Mouse (Mus musculus) lung, embryonic 16.5 days (tissue): Measurements from ENCODE around the gene Drap1. TPM values are rescaled to one million over a fixed set of nuclear protein-coding genes. Genes with fewer than 3 reads are reported as not detected.
A peak's percentile ranks its signal among the peaks of the same experiment; 100 is the strongest.

ENCODE experiments used
- ATAC-seq: fragments of 200-750 bp; cut with Nextera tagmentation; 2 replicates; pipeline ENCODE4 v1.8.0; 2017; ENCODE audit warnings: low read depth, mild to moderate bottlenecking, moderate library complexity
- H3K27ac ChIP-seq: fragments of 300-500 bp; sonication (generic); 2 replicates; pipeline ENCODE4 v1.5.1; 2014; ENCODE audit warnings: mild to moderate bottlenecking, control low read depth, low read length
- H3K27me3 ChIP-seq: fragments of 300-500 bp; sonication (generic); 2 replicates; pipeline ENCODE4 v1.6.1; 2014; ENCODE audit warnings: low read depth, low read length, mixed read lengths; ENCODE audit not compliant: control insufficient read depth, insufficient read depth
- H3K36me3 ChIP-seq: fragments of 300-500 bp; sonication (generic); 2 replicates; pipeline ENCODE4 v1.6.1; 2014; ENCODE audit warnings: low read length; ENCODE audit not compliant: control insufficient read depth, insufficient read depth
- H3K4me1 ChIP-seq: fragments of 300-500 bp; sonication (generic); replicated peaks from 2 replicates; pipeline ENCODE4 v1.6.1; 2014; ENCODE audit warnings: low read length, mixed read lengths; ENCODE audit not compliant: control insufficient read depth, insufficient read depth
- H3K4me2 ChIP-seq: fragments of 300-500 bp; sonication (generic); 2 replicates; pipeline ENCODE4 v1.6.1; 2014; ENCODE audit warnings: low read depth, low read length, control low read depth
- H3K4me3 ChIP-seq: fragments of 300-500 bp; sonication (generic); 2 replicates; pipeline ENCODE4 v1.5.1; 2014; ENCODE audit warnings: mild to moderate bottlenecking, low read length, control low read depth
- H3K9ac ChIP-seq: fragments of 300-500 bp; sonication (generic); 2 replicates; pipeline ENCODE4 v1.6.1; 2014; ENCODE audit warnings: low read length, control low read depth
- H3K9me3 ChIP-seq: fragments of 300-500 bp; sonication (generic); 2 replicates; pipeline ENCODE4 v1.6.1; 2016; ENCODE audit warnings: low read length; ENCODE audit not compliant: control insufficient read depth
- WGBS: fragments of 180-500 bp; shearing (Covaris S2); extraction: QIAGEN DNeasy Blood & Tissue Kit; methylation state at CpG from one replicate; pipeline ENCODE4 v1.1.7; 2014; 5-methylcytosine and 5-hydroxymethylcytosine counted together
- polyA plus RNA-seq: library from polyadenylated mRNA; unstranded; fragments of >200 nt; fragmentation: Nextera tagmentation; extraction: Ambion mirVana; gene quantifications from 2 replicates; pipeline ENCODE4 v1.2.1, GENCODE M21; 2015

Drap1 gene
- polyA plus RNA-seq, 1 experiment from 2014 or later: 265 TPM

DNA sequence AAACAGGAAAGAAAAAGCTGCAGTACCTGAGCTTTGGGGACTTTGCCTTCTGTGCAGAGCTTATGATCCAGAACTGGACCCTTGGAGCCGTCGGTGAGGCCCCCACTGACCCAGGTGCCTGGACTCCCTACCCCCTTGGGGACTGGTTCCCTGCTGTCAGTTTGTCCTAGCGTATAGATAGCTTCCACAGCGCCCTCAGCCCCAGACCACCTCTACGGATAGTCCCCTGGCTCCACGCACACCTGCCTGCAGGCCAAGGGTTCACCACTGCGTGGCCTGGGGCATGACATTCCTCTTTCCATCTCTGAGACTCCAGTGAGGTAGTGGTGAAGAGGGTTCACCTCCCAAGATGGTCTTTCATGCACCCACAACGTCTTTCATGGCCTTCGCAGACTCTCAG lies 38.4 kb upstream of the Drap1 start:
- Histone ChIP-seq H3K4me3 (no peak overlapping the region), H3K27ac (no peak overlapping the region), H3K36me3 (peaks cover 25% of the 10 kb centered on the region), H3K4me1 (peaks cover 22% of the 10 kb centered on the region), H3K27me3 (0 out of 2 replicates have a peak, but pooled peaks cover 3% of the 10 kb centered on the region), H3K4me2 (no peak overlapping the region), H3K9me3 (no peaks in the 10 kb centered on the region), H3K9ac (no peak overlapping the region)
- no peak for ATAC-seq
- 86% methylated on average over 9 of the region's 9 CpGs for whole genome bisulfite sequencing

DNA sequence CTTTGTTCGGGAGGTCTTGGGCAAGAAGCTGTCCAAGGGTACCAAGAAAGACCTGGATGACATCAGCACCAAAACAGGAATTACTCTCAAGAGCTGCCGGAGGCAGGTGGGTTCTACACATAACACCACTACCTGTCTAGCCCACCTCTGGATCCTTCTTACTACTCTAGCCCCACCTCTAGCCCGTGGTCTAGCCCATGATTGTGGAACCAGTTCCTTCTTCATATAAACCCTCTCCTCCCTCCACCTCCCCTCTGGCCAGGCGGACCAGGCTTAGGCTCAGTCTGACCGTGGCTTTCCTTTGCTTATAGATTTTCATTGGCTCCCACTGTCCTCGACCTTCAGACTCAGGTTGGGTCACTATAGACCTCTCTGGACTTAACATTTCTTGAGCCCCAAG lies 36.6 kb upstream of the Drap1 start:
- Histone ChIP-seq H3K4me2 (peak overlapping the region; percentile 90), H3K9ac (peak overlapping the region; percentile 84), H3K27me3 (0 out of 2 replicates have a peak, but pooled peaks cover 3% of the 10 kb centered on the region), H3K27ac (no peak overlapping the region), H3K4me1 (peaks cover 27% of the 10 kb centered on the region), H3K4me3 (peak overlapping the region; percentile 90), H3K9me3 (no peaks in the 10 kb centered on the region), H3K36me3 (peaks cover 19% of the 10 kb centered on the region)
- ATAC-seq: no peak
- WGBS: 83% methylated on average over 6 of the region's 6 CpGs

DNA sequence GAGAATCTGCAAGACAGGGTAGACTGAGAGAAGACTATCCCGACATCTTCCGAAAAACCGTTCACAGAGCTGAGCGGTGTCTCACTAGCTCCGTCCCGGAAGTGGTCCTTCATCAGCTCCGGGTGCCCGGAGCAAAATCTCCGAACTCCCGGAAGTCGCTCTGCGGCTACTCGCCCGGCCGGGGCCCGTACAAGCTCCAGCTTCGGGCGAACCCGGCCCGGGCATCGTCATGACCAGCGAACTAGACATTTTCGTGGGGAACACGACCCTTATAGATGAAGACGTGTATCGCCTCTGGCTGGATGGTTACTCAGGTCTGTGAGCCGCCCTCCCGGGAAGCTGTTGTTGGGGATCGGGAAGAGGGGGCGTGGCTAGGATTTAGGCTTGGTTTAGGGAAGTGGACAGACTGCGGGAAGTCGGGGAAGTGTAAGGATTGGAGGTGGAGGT lies 35.7 kb upstream of the Drap1 start, which contains the start of gene Fibp:
Fibp (plus strand) TSS at position 151 of the 447 bp plus-strand sequence.
- H3K27me3 ChIP-seq: 0 out of 2 replicates have a peak, but pooled peaks cover 3% of the 10 kb centered on the region
- WGBS: under 1% methylated on average over 32 of the region's 32 CpGs
- peak within 1 kb of the TSS; percentile 77 for H3K27ac ChIP-seq
- peaks cover 11% of the 10 kb centered on the region for H3K36me3 ChIP-seq
- peak; percentile 48 for ATAC-seq
- peaks cover 36% of the 10 kb centered on the region for H3K4me1 ChIP-seq
- peak within 1 kb of the TSS; percentile 84 for H3K9ac ChIP-seq
- peak within 1 kb of the TSS; percentile 90 for H3K4me3 ChIP-seq
- H3K9me3 ChIP-seq: no peaks in the 10 kb centered on the region
- peak within 1 kb of the TSS; percentile 90 for H3K4me2 ChIP-seq

DNA sequence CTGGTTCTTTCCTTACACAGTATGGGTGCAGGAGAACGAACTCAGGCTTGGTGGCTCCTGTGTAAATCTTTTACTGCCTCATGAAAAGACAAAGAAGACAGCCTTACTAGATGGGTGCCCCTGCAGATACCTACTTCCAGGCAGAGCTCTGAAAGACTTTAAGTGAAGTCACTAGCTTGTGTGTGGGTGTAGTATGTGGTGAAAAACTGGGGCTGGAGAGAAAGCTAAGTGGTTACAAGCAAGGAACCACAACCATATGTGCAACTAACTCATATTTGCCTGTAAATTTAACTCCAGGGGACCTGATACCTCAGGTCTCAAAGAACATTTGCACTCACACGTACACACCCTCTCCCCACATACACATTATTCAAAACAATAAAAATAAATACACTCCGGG lies 35.1 kb upstream of the Drap1 start:
- Histone ChIP-seq H3K27ac (peak overlapping the region; percentile 18; the same call in 1 of the 2 replicates), H3K36me3 (peaks cover 6% of the 10 kb centered on the region; the same call in 1 of the 2 replicates), H3K9ac (peak overlapping the region; percentile 84), H3K27me3 (0 out of 2 replicates have a peak, but pooled peaks cover 3% of the 10 kb centered on the region), H3K4me3 (peak overlapping the region; percentile 90), H3K4me1 (peaks cover 41% of the 10 kb centered on the region), H3K9me3 (no peaks in the 10 kb centered on the region), H3K4me2 (peak overlapping the region; percentile 90)
- ATAC-seq: no peak
- 13% methylated on average over 3 of the region's 3 CpGs for WGBS

DNA sequence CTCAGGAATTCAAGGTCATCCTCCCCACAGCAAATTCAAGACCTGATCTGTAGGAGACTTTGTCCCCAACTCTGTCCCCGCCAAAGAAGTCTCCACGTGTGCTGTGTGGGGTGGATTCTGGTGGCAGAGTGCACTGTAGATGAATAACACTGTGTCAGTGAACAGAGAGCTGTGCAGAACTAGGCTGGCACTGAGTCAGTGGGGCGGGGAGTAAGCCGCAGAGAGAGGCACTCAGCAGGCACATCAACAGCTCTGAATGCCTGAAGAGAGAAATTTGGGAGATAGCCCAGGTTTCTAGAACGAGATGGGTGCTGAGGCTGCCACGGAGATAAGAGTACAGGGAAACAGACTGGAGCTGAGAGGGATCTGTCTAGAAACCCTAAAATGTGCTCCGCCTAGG lies 34.2 kb upstream of the Drap1 start:
- Histone ChIP-seq H3K4me1 (peaks cover 36% of the 10 kb centered on the region), H3K9ac (no peak overlapping the region), H3K4me3 (no peak overlapping the region), H3K27me3 (0 out of 2 replicates have a peak, but pooled peaks cover 3% of the 10 kb centered on the region), H3K27ac (no peak overlapping the region), H3K36me3 (peaks cover 7% of the 10 kb centered on the region), H3K9me3 (no peaks in the 10 kb centered on the region), H3K4me2 (no peak overlapping the region)
- 64% methylated on average over 7 of the region's 7 CpGs for WGBS
- ATAC-seq: no peak

DNA sequence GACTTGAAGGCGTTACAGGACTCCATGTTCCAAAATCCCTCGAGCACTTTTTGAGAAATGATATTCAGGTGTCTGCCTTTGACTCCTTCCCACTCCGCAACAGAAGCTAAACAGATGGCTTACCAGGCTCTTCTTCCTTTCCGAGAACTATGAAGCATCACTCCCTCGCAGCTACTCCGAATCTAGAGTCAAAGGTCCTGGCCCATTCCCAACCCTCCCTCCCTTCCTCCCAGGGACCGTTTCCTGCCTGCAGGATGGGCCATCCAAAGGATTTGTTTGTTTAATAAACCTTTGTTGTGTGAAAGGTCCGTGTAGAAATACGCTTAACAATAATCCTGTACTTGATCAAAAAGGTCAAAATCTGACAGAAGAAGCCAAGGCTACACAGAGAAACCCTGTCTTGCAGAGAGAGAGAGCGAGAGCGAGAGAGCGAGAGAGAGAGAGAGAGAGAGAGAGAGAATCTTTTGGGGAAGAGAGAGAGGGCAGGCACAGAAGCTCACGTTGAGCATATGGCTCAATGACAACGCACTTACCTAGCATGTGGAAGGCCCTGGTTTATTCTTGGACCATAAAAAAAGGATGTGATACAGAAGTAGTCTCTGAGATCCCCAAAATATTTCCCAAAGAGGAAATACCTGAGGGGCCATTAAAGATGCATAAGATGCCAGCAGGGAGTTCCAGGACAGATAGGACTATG lies 33.1 kb upstream of the Drap1 start, which contains the start of gene Ccdc85b:
Ccdc85b (minus strand) TSS at position 149 of the 697 bp plus-strand sequence.
- H3K27ac ChIP-seq: peak within 1 kb of the TSS; percentile 95
- peak within 1 kb of the TSS; percentile 92 for H3K9ac ChIP-seq
- H3K4me2 ChIP-seq: peak within 1 kb of the TSS; percentile 97
- no peaks in the 10 kb centered on the region for H3K9me3 ChIP-seq
- 0 out of 2 replicates have a peak, but pooled peaks cover 3% of the 10 kb centered on the region for H3K27me3 ChIP-seq
- peak; percentile 10; the same call in 1 of the 2 replicates for ATAC-seq
- peaks cover 4% of the 10 kb centered on the region; the same call in 1 of the 2 replicates for H3K36me3 ChIP-seq
- H3K4me3 ChIP-seq: peak within 1 kb of the TSS; percentile 92
- peaks cover 31% of the 10 kb centered on the region for H3K4me1 ChIP-seq
- WGBS: 10% methylated on average over 14 of the region's 14 CpGs

DNA sequence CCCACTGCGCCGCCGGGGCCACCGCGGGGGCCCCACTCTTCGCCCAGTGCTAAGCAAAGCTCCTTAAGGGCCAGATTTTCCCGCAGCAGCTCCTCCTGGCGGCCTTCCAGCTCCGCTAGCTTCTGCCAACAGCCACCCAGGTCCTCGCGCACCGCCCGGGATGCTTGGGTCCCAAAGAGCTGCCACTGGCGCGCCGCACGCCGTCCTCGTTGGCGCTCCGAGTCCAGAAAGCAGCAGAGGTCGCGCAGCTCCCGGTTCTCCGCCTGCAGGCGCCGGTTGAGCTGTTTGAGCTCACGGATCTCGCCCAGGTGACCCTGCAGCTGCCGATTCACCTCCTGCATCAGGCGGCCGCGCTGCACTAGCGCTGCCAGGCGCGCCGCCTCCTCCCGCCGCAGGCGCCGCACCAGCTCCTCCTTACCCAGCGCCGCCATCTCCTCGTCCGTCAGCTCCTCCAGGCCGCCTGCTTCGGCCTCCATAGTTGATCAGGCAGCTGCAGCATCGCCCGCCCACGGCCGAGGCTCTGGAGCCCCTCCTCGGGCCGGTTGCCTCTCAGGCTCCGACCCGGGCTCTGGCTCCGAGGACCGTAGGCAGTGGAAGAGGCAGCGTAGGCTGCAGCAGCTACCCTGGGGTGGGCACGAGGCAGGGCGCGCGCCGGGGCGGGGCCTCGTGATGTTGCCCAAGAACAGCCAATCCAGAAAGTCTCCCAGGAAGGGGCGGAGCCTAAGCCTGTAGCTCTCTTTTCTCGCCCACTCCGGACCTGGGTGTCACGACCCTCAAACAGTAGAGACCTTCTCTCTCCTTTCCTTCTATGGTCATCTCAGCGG lies 32.4 kb upstream of the Drap1 start:
- Histone ChIP-seq H3K36me3 (peaks cover 4% of the 10 kb centered on the region; the same call in 1 of the 2 replicates), H3K9me3 (no peaks in the 10 kb centered on the region), H3K4me1 (peaks cover 31% of the 10 kb centered on the region), H3K27ac (peak overlapping the region; percentile 95), H3K27me3 (0 out of 2 replicates have a peak, but pooled peaks cover 3% of the 10 kb centered on the region), H3K4me3 (peak overlapping the region; percentile 92), H3K9ac (peak overlapping the region; percentile 92), H3K4me2 (peak overlapping the region; percentile 97)
- WGBS: under 1% methylated on average over 70 of the region's 70 CpGs
- peak; percentile 93 for ATAC-seq

DNA sequence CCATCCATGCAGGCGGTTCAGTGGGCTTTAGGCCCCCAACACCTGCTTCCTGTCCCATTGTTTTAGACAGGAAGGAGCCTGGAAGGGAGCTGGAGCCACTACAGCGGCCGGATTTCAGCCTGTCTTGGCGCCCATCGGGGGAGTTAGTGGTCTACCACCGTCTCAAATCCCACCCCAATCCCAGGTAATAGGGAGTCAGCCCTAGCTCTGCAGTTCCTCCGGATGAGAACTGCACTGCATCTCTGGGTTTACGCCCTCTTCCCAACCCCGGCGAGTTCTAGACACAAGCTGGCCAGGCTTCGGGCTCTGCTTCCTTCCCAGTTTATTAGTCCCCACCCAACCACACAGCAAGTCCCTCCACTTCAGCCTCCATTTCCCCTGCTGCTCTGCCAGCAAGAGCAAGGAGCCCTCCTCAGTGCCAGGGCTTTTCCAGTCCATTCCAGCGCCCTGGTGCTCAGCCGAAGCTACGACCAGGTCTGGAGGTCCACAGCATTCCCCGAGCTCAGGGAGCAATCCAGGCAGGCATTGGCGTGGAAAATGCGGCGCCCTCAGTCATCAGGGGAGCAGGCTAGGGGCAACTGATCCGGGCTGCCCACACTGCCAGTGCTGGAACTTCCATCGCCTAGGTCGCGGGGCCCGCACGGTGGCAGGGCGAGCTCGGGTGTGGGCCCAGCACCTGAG lies 31.6 kb upstream of the Drap1 start:
- 2% methylated on average over 26 of the region's 26 CpGs for WGBS
- H3K9ac ChIP-seq: peak overlapping the region; percentile 92
- 0 out of 2 replicates have a peak, but pooled peaks cover 3% of the 10 kb centered on the region for H3K27me3 ChIP-seq
- peak; percentile 6; the same call in 1 of the 2 replicates for ATAC-seq
- H3K9me3 ChIP-seq: no peaks in the 10 kb centered on the region
- peak overlapping the region; percentile 97 for H3K4me2 ChIP-seq
- peaks cover 4% of the 10 kb centered on the region; the same call in 1 of the 2 replicates for H3K36me3 ChIP-seq
- peak overlapping the region; percentile 95 for H3K27ac ChIP-seq
- peak overlapping the region; percentile 92 for H3K4me3 ChIP-seq
- H3K4me1 ChIP-seq: peaks cover 29% of the 10 kb centered on the region
